Mouse (Mus musculus) thymus, postnatal 14 days (tissue): ENCODE measurements at regions not wholly inside any gene's neighbourhood (a gene's known extent, or its start where the extent isn't known, plus 50 kb on each side); places are given as distances from the start of the nearest gene placed in this dataset.
A peak's percentile ranks its signal among the peaks of the same experiment; 100 is the strongest.

Experiments
- DNase-seq: peaks from one replicate; pipeline ENCODE4 v3.0.0; 2021

DNA sequence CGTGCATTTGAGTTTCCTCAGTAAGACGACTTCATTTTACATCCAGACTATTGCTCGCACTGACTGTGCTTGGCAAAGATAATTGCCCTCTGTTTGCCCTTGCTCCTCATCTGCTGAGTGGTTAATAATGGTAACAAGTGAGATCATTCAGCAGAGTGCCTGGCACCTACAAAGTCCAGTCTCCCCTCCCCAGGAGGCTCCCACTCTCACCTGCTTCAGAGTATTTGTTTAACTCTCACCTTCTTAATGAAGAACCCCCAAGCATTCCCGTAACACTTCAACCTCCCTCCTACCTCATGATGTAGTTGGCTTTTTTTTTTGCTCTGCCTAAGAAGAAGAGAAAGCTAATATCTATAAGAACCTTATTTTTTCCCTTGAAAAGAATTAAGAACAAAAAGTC, 288.6 kb upstream of the Sel1l start:
- DNase-seq = no peak

- no peak for DNase-seq
Observed at GRCm38 (mm10) chr12:92127648-92128047, 278.7 kb upstream of the Sel1l start.

DNA sequence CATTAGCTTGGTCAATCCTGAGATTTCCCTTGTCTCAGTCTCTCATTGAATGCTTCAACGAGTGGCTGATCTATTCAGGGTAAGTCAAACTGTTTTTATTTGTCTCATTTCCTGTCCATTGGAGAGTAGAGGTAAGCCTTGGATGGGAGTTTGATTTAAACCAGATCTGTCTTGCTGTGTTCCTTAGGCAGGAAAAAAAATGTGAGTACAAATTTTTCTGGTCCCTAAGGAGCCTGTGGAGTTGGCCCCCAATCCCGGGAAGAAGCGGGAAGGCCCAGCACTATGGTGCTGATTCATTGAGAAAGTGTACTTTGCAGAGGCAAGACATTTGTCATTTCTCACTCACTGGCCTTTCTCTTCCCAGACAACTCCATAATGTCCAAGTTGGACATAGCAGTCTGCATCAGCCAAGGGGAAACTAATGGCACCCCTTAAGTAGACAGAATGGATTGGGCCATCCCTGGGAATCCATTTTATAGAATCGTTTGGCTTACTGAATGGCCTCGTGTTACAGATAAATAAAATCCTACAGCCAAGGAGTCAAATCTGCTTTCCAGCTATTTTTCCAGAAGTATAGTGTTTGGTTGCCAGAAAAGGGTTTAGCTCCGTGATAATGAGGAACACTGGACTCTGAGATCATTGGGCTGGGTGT, 271.3 kb upstream of the Sel1l start:
- DNase-seq = no peak

DNA sequence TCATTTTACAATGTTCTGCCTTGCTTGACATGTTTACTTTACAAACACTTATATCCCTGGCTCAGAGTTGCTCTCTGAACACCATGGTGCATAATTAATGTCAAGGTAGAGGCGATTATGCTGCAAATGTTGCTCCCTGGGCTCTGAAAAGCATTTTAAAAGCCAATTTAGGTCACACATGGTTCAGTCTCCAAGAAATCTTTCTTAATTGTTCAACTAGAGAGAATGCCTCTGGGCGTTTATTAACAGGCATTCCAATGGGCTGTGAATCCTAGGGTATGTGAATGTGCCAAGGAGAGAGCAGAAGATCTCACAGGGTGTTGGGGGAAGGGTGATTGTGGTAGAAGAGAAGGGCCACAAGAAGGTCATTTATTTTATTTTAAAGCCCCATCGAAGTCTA, 260.7 kb upstream of the Sel1l start:
- DNase-seq = no peak

DNA sequence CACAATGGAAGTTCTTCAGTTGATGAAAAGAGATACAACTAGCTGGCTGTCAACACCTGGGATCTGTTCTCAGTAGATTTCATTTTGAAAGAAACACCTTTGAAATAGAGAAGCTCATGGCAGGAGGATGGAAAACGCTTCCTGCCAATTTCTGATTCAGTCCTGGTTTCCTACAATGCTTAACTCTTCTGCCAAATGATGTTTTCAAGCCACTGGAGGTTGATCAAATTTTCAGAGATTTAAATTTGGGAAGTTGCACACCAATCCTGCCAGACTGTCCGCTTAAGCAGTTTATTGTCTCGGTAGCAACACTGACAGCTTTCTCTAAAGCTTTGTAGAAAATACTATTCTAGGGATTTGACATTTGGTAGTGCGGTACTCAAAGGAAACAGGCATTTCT, 251.1 kb upstream of the Sel1l start:
- no peak for DNase-seq

DNA sequence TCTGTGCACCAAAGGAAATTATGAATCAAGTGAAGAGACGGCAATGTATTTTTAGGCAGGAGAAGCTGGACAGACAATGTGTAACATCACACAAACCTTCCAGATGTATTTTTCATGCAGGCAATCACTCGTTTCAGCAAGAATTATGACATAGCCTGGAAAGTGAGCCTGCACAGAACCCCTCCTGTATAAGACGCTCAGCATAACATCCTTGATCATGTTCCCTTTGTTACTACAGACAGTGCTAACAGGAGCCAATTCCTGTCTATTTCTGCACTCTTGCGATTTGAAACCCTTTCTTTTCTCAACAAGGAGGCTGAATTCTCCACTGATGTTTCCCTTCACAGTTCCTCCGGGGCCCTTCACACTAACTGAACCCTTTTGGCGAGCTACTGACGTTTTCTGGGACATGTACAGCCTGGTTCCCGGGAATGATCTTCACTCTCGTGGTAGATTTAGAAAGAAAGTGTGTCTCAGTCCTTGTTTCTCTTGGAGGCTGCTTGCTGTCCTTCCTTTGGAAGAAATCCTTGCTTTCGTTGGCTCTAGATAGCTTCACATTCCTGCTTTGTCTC, 243.9 kb upstream of the Sel1l start:
- DNase-seq = no peak

GRCm38 (mm10) chr12:92073209-92073608, 224.3 kb upstream of the Sel1l start:
- no peak for DNase-seq

DNA sequence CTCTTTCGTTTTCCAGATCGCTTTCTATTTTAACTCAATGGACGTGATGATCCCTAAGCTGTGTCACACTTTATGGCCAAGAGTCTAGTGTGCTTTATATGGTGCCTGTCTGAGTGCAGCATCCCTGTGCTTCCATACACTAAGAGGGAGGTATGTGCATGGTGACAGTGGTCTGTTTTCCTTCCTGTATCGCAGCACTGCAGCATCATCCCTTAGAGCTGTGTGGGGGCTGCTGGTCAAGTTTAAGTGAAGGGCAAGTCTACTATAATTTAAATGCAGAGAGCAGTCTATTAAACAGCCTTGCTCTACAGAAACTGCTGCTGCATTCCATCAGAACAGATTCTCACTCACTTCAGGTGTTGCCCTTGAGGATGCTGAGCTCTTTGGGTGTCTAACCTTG, 213.8 kb upstream of the Sel1l start:
- DNase-seq = no peak

DNA sequence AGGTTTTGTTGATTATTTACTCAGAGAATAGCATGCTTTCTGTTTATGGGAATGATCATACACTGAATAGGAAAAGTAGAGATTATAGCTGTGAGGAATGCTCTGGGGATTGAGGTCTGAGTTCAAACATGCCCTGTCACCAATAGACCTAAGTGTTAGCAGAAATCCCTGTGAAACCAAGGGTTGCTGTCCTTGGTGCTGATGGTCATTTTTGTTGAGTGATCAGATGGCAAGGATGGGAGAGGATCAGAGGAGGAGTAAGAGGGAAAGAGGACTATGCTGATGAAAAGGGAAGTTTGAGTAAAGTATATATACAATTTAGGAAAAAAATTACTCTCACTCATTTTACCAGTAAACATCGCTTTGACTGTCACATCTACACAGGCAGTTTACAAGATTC, 191.5 kb upstream of the Sel1l start:
- no peak for DNase-seq

DNA sequence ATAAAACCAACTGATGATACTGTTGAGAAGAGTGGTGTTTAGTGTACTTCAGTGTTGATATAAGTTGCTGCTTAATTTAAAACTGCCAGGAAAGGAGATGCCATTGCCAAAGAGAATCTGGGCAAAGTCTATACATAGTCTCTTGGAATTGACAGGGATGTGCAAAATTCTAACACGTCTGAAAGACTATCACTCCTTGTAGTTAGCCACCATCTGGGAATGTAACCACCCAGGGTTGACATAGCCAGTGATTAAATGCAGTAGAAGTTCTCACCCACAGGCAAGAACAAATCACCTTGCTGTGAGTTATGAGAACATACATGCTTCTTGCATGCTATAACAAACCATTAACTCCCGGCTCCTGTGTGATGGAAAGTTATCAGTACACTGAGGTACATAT, 180.2 kb upstream of the Sel1l start:
- no peak for DNase-seq

- DNase-seq = no peak
Observed at GRCm38 (mm10) chr12:92028354-92028753, 179.4 kb upstream of the Sel1l start.

GRCm38 (mm10) chr12:92024461-92025218, 175.7 kb upstream of the Sel1l start:
- DNase-seq = no peak

GRCm38 (mm10) chr12:92019593-92020224, 170.8 kb upstream of the Sel1l start:
- DNase-seq = no peak

DNA sequence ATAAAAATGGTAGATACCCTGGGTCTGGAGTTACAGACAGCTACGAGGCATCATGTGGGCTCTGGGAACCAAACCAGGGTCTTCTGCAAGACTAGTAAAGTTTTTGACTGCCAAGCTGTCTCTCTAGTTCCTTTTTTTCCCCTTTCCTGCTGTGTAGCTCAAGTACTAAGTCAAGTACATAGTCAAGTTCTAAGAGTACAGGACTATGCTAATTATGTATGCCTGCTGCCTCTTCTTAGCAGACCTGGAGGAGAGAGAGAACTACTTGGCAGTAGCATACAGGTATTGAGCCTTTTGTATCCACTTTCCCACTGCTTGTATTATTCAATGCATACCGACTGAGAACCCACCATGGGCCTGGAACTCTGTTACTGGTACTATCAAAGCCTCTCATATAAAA, 166.4 kb upstream of the Sel1l start:
- no peak for DNase-seq

DNA sequence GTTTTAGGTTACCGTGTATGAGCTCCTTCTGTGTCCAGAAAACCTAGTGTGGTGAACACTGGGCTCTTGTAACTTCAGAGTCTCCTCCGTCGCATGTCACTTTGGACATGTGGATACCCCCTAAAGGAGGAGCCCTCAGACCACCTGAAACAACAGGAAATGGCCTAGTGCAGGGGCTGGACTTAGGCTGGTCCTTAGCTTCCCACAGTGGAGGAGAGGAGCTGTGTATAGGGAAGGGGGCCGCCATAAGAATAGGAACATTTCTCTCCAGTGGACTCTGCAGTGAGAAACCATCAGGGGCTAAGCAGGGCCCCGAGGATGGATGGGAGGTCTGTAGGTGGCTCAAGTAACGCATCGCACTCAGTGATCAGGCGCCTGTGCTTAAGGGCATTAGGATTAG, 165.0 kb upstream of the Sel1l start:
- DNase-seq = no peak

DNA sequence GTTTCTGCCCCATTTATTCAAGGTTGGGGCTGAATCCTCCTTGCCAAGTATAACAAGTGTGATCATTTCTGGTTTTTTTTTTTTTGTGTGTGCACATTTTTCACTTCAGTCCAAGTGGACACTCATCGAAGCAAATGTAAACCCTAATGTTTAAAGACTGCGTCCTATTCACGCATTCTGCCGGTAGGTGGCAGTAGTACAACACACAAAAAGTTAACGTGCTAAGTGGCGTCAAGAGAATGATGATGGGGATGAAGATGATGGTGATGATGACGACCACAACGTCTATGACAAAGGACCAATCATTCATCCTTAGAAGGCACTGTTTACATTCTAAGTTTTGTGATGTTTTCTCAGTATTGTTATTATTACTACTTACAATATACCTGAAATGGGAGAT, 164.3 kb upstream of the Sel1l start:
- peak; percentile 14 for DNase-seq

DNA sequence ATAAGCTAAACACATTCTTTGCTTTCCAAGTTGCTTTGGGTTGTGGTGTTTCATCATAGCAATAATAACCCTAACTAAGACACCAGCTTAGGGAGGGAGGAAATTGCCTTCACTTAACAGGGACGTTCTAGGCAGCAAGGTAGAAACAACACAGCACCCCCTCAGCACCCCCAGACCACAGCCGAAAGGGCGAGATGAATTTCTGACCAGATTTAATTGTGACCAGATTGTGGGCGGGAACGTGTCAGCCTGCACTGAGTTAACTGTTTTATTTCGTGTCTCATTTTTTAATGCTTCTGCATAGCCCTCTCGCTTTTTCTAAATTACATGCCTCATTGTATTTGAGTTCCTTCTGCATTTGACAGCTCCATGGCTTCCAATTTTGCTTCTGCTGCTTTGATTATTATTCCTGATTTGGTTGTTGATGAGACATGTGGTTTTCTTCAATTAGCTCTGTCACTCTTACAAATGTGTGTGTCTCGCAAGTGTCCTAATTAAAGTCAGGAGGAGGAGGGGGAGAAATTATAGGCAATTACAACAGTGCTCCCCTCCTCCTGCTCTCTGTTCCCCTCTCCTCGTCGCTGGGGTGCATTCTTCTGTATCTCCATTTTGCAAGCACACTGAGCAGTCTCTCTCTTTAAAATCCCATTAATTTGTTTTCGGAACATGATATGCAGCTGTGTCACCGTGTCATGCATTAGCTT, 155.6 kb upstream of the Sel1l start:
- no peak for DNase-seq

- DNase-seq = no peak
Observed at GRCm38 (mm10) chr12:91999031-91999430, 150.1 kb upstream of the Sel1l start.

- DNase-seq = no peak
Observed at GRCm38 (mm10) chr12:91997404-91997803, 148.4 kb upstream of the Sel1l start.

DNA sequence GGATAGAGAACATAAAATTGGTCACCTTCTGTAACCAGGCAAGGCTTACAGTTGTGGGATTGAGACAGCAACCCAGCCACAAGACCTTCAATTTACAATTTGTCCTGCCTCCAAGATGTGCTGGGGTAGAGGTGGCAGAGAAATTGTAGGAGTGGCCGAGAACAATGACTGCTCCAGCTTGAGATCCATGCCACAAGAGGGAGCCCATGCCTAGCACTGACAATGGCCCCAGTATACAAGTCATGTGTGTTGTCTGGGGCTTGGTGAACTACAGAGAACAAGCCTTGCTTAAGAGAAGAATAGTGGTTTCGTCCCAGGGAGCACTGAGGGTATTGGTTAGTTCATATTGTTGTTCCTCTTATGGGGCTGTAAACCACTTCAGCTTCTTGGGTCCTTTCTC, 146.6 kb upstream of the Sel1l start:
- no peak for DNase-seq

GRCm38 (mm10) chr12:91986448-91986847, 137.5 kb upstream of the Sel1l start:
- DNase-seq = no peak

DNA sequence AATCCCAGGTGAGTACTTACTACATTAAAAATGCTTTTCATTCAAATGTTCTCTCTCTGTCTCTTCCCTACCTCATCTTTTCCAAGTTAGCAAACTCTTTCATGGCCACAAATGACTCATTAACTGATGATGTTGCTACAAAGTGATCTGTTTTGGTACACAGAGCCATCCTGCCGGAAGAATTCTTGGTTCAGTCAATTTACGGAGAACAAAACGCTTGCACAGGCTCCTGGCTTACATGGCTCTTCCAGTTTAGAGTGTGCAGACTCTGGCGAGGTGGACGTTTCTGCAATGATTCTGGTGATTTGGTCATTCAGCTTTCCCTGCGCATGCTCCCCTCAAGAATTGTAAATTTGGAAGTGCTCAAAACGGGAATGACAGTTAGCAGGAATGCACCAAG, 131.4 kb upstream of the Sel1l start:
- DNase-seq = no peak

GRCm38 (mm10) chr12:91971045-91971444, 122.1 kb upstream of the Sel1l start:
- DNase-seq = no peak
